Mouse (Mus musculus) CH12.LX (cell line): ENCODE data around the gene Slc24a3. TPM values are rescaled to one million over a fixed set of nuclear protein-coding genes. Genes with fewer than 3 reads are reported as not detected.

Experiments used
- DNase-seq: peaks from one replicate; pipeline ENCODE4 v3.0.0-alpha.2; 2013; ENCODE audit errors: extremely low read depth
- H3K27ac ChIP-seq: 2 replicates; pipeline ENCODE4 v1.5.1; 2012; ENCODE audit warnings: low read depth, mild to moderate bottlenecking, control low read depth, moderate library complexity; ENCODE audit not compliant: insufficient read depth
- H3K27me3 ChIP-seq: replicated peaks from 2 replicates; pipeline ENCODE3; 2012; ENCODE audit warnings: inconsistent platforms
- H3K36me3 ChIP-seq, 2 experiments: replicated peaks in 1 of 2; 2 replicates each; pipeline versions ENCODE3 to v1.6.1; 2012; ENCODE audit warnings: inconsistent platforms in 1 of 2, low read length in 1 of 2, mild to moderate bottlenecking in 1 of 2, mixed read lengths in 1 of 2, moderate library complexity in 1 of 2; ENCODE audit not compliant: control insufficient read depth in 1 of 2, insufficient read depth in 1 of 2
- H3K4me1 ChIP-seq, 2 experiments: 2 replicates each; pipeline ENCODE4 v1.6.1; 2012; ENCODE audit warnings: inconsistent platforms in 1 of 2, moderate library complexity in 1 of 2; ENCODE audit not compliant: insufficient read depth in 2 of 2, control insufficient read depth in 1 of 2
- H3K4me2 ChIP-seq: 2 replicates; pipeline ENCODE4 v1.6.1; 2012; ENCODE audit warnings: low read depth, mild to moderate bottlenecking, control low read depth; ENCODE audit not compliant: poor library complexity, insufficient read depth, severe bottlenecking
- H3K4me3 ChIP-seq, 3 experiments: fragments of 150-350 bp in 1 of 3; sonication (generic) in 1 of 3; replicated peaks in 1 of 3; 2 replicates each; pipeline versions ENCODE3 to v1.5.1; 2011 to 2012; ENCODE audit warnings: low read depth in 2 of 3, low read length in 2 of 3, mild to moderate bottlenecking in 2 of 3, moderate library complexity in 2 of 3, control low read depth in 1 of 3, improper control_type of control experiment in 1 of 3, inconsistent platforms in 1 of 3, mixed read lengths in 1 of 3; ENCODE audit not compliant: poor library complexity in 1 of 3
- H3K79me2 ChIP-seq: replicated peaks from 2 replicates; pipeline ENCODE4 v1.6.1; 2012; ENCODE audit warnings: mild to moderate bottlenecking, moderate library complexity; ENCODE audit not compliant: control insufficient read depth, poor library complexity, insufficient read depth, severe bottlenecking; ENCODE audit errors: extremely low read depth
- H3K9ac ChIP-seq: 2 replicates; pipeline ENCODE4 v1.6.1; 2012; ENCODE audit warnings: low read depth, mild to moderate bottlenecking, control low read depth, moderate library complexity; ENCODE audit not compliant: insufficient read depth
- H3K9me3 ChIP-seq: replicated peaks from 2 replicates; pipeline ENCODE3; 2012; ENCODE audit warnings: low read length, inconsistent platforms, mixed read lengths
- CHD1 ChIP-seq: IDR thresholded peaks from 2 replicates; pipeline ENCODE4 v1.6.1; 2012; ENCODE audit warnings: low read depth, low read length, improper control_type of control experiment, inconsistent platforms
- CHD2 ChIP-seq: IDR thresholded peaks from 2 replicates; pipeline ENCODE4 v1.6.1; 2011; ENCODE audit warnings: low read length, improper control_type of control experiment
- CTCF ChIP-seq, 2 experiments: IDR thresholded peaks in 1 of 2; conservative IDR thresholded peaks in 1 of 2; 2 replicates each; pipeline ENCODE4 v1.5.1; 2011 to 2012; ENCODE audit warnings: low read depth in 2 of 2, low read length in 2 of 2, improper control_type of control experiment in 1 of 2, inconsistent platforms in 1 of 2, mild to moderate bottlenecking in 1 of 2, moderate library complexity in 1 of 2
- E2F4 ChIP-seq: IDR thresholded peaks from 2 replicates; pipeline ENCODE4 v1.6.1; 2011; ENCODE audit warnings: low read depth, low read length, improper control_type of control experiment; ENCODE audit not compliant: insufficient replicate concordance
- ETS1 ChIP-seq: conservative IDR thresholded peaks from 2 replicates; pipeline ENCODE4 v1.6.1; 2012; ENCODE audit warnings: low read depth, mild to moderate bottlenecking, inconsistent platforms, low read length, improper control_type of control experiment, moderate library complexity
- HCFC1 ChIP-seq: IDR thresholded peaks from 2 replicates; pipeline ENCODE4 v1.6.1; 2012; ENCODE audit warnings: low read depth, mild to moderate bottlenecking, inconsistent platforms, low read length, improper control_type of control experiment
- JUN ChIP-seq: IDR thresholded peaks from 2 replicates; pipeline ENCODE4 v1.6.1; 2011; ENCODE audit warnings: low read depth, mild to moderate bottlenecking, low read length, improper control_type of control experiment, moderate library complexity; ENCODE audit not compliant: insufficient read depth
- JUND ChIP-seq: conservative IDR thresholded peaks from 2 replicates; pipeline ENCODE4 v1.6.1; 2011; ENCODE audit warnings: low read depth, low read length, improper control_type of control experiment
- MAFK ChIP-seq: IDR thresholded peaks from 2 replicates; pipeline ENCODE4 v1.6.1; 2011; ENCODE audit warnings: low read length, improper control_type of control experiment; ENCODE audit not compliant: insufficient replicate concordance
- MAX ChIP-seq: IDR thresholded peaks from 2 replicates; pipeline ENCODE4 v1.6.1; 2011; ENCODE audit warnings: low read length, improper control_type of control experiment
- NELFE ChIP-seq: IDR thresholded peaks from 2 replicates; pipeline ENCODE4 v1.6.1; 2011; ENCODE audit warnings: low read depth, low read length, improper control_type of control experiment
- NRF1 ChIP-seq: IDR thresholded peaks from 2 replicates; pipeline ENCODE4 v1.6.1; 2014; ENCODE audit warnings: low read depth, mild to moderate bottlenecking, inconsistent platforms, low read length, improper control_type of control experiment, moderate library complexity
- RCOR1 ChIP-seq: conservative IDR thresholded peaks from 2 replicates; pipeline ENCODE4 v1.6.1; 2012; ENCODE audit warnings: low read depth, mild to moderate bottlenecking, inconsistent platforms, low read length, improper control_type of control experiment
- SIN3A ChIP-seq: IDR thresholded peaks from 2 replicates; pipeline ENCODE4 v1.6.1; 2012; ENCODE audit warnings: low read length, improper control_type of control experiment, inconsistent platforms
- SMC3 ChIP-seq: IDR thresholded peaks from 2 replicates; pipeline ENCODE4 v1.6.1; 2011; ENCODE audit warnings: low read depth, low read length, improper control_type of control experiment
- TCF12 ChIP-seq: IDR thresholded peaks from 2 replicates; pipeline ENCODE4 v1.6.1; 2014; ENCODE audit warnings: low read depth, mild to moderate bottlenecking, inconsistent platforms, low read length, improper control_type of control experiment
- USF1 ChIP-seq: IDR thresholded peaks from 2 replicates; pipeline ENCODE4 v1.6.1; 2014; ENCODE audit warnings: low read depth, mild to moderate bottlenecking, inconsistent platforms, low read length, improper control_type of control experiment
- ZC3H11A ChIP-seq: IDR thresholded peaks from 2 replicates; pipeline ENCODE4 v1.6.1; 2012; ENCODE audit warnings: low read depth, mild to moderate bottlenecking, inconsistent platforms, low read length, improper control_type of control experiment
- ZMIZ1 ChIP-seq: IDR thresholded peaks from 2 replicates; pipeline ENCODE4 v1.6.1; 2012; ENCODE audit warnings: low read depth, mild to moderate bottlenecking, inconsistent platforms, low read length, improper control_type of control experiment
- ZNF384 ChIP-seq: IDR thresholded peaks from 2 replicates; pipeline ENCODE4 v1.6.1; 2012; ENCODE audit warnings: low read depth, low read length, improper control_type of control experiment, inconsistent platforms
- dilution Hi-C: fragments of 300-500 bp; cut with MboI; formaldehyde crosslinking; loops from 2 replicates; pipeline ENCODE4 v1.14.3; 2020; ENCODE audit warnings: low sequenced_read_pairs; ENCODE audit not compliant: extremely low pct_unique_long_range_greater_than_20kb, extremely low pct_ligation_motif_present
- in situ Hi-C: fragments of 300-500 bp; cut with MboI; formaldehyde crosslinking; loops from 3 replicates; pipeline ENCODE4 v1.14.3; 2019; ENCODE audit warnings: low sequenced_read_pairs, low pct_ligation_motif_present, low pct_unique_long_range_greater_than_20kb, mixed read lengths
- polyA plus RNA-seq: library from polyadenylated mRNA; unstranded; fragments of >175 nt; gene quantifications from 2 replicates; pipeline ENCODE4 v1.2.1, GENCODE M21; 2012; ENCODE audit warnings: low read depth; ENCODE audit not compliant: insufficient read length
- total RNA-seq, 2 experiments: library from RNA; depleted of rRNA; stranded (reverse); fragments of 300-350 nt in 1 of 2; fragments of >200 nt in 1 of 2; gene quantifications; 2 replicates each; pipeline ENCODE4 v1.2.3; 2012 to 2014

The Slc24a3 gene
- total and polyA plus RNA-seq, 3 experiments: not detected

- dilution Hi-C loops (no loop called here), in situ Hi-C loops (no loop called here)
- H3K36me3 ChIP-seq: no peaks in the 10 kb centered on the region
- TF ChIP-seq ETS1 (no peak), CTCF (conservative IDR thresholded peaks at IDR 0.05 in 1 of 2, IDR thresholded peaks at IDR 0.05 in 1 of 2; ENCODE audit: low read depth in 2 of 2, low read length in 2 of 2) (no peak), ZMIZ1 (no peak), USF1 (no peak), JUND (no peak), MAX (no peak), SIN3A (no peak), NRF1 (no peak), E2F4 (no peak), HCFC1 (no peak), ZNF384 (no peak), ZC3H11A (no peak), TCF12 (no peak), SMC3 (no peak), MAFK (no peak), RCOR1 (no peak), JUN (no peak), CHD1 (no peak)
- peaks cover 5% of the 10 kb centered on the region for H3K27me3 ChIP-seq
- no peaks in the 10 kb centered on the region for H3K79me2 ChIP-seq
- no peak overlapping the region for H3K27ac ChIP-seq
- H3K4me1 ChIP-seq: no peaks in the 10 kb centered on the region
- H3K9me3 ChIP-seq: no peaks in the 10 kb centered on the region
- DNase-seq: no peak
- H3K4me2 ChIP-seq: no peak overlapping the region
- no peak overlapping the region for H3K4me3 ChIP-seq
- no peak overlapping the region for H3K9ac ChIP-seq
These were observed 309.9 kb downstream of the Slc24a3 start for GRCm38 (mm10) chr2:145477484-145477883.

GRCm38 (mm10) chr2:145479676-145480075 lies 312.1 kb downstream of the Slc24a3 start:
- Histone ChIP-seq H3K4me2 (no peak overlapping the region), H3K9ac (no peak overlapping the region), H3K27ac (no peak overlapping the region), H3K4me3 (no peak overlapping the region), H3K27me3 (peaks cover 8% of the 10 kb centered on the region), H3K9me3 (no peaks in the 10 kb centered on the region), H3K79me2 (no peaks in the 10 kb centered on the region), H3K36me3 (no peaks in the 10 kb centered on the region), H3K4me1 (no peaks in the 10 kb centered on the region)
- TF ChIP-seq CHD2 (no peak), ZMIZ1 (no peak), NELFE (no peak), SMC3 (no peak), JUND (no peak), NRF1 (no peak), ZNF384 (no peak), JUN (no peak)
- dilution Hi-C loops (no loop called here), in situ Hi-C loops (no loop called here)
- DNase-seq: no peak
